Mouse (Mus musculus): ENCODE measurements around the gene Nfatc4. TPM values are rescaled to one million over a fixed set of nuclear protein-coding genes. Genes with fewer than 3 reads are reported as not detected.

Gene Nfatc4
- polyA plus RNA-seq, 1 experiment = 0.99 TPM

- H3K4me3 ChIP-seq (ENCODE audit: insufficient read depth, low read length) = no peak overlapping the region
- H3K27ac ChIP-seq (ENCODE audit: insufficient read depth, low read depth, low read length) = no peak overlapping the region
- TF ChIP-seq CTCF (IDR thresholded peaks at IDR 0.05; ENCODE audit: low read depth, low read length) (no peak), POLR2A (IDR thresholded peaks at IDR 0.05; ENCODE audit: borderline replicate concordance, low read depth, low read length) (no peak)
- 0 out of 2 replicates have a peak, but pooled peaks cover 5% of the 10 kb centered on the region for H3K4me1 ChIP-seq (ENCODE audit: control insufficient read depth, insufficient read depth, low read length)
Observed at GRCm38 (mm10) chr14:55783171-55783957, 39.6 kb upstream of the Nfatc4 start.

GRCm38 (mm10) chr14:55783958-55784235, 39.0 kb upstream of the Nfatc4 start, which contains the start of gene Adcy4:
Adcy4 (minus strand) TSS chr14:55784095.
- Histone ChIP-seq H3K27ac (ENCODE audit: insufficient read depth, low read depth, low read length) (no peak within 1 kb of the TSS), H3K4me1 (ENCODE audit: control insufficient read depth, insufficient read depth, low read length) (peaks cover 6% of the 10 kb centered on the region; the same call in 1 of the 2 replicates), H3K4me3 (ENCODE audit: insufficient read depth, low read length) (no peak within 1 kb of the TSS)
- TF ChIP-seq POLR2A (IDR thresholded peaks at IDR 0.05; ENCODE audit: borderline replicate concordance, low read depth, low read length) (no peak), CTCF (IDR thresholded peaks at IDR 0.05; ENCODE audit: low read depth, low read length) (no peak)

GRCm38 (mm10) chr14:55785195-55785594, 37.7 kb upstream of the Nfatc4 start:
- Histone ChIP-seq H3K4me1 (ENCODE audit: control insufficient read depth, insufficient read depth, low read length) (peaks cover 7% of the 10 kb centered on the region; the same call in 1 of the 2 replicates), H3K4me3 (ENCODE audit: insufficient read depth, low read length) (no peak overlapping the region), H3K27ac (ENCODE audit: insufficient read depth, low read depth, low read length) (no peak overlapping the region)
- TF ChIP-seq POLR2A (IDR thresholded peaks at IDR 0.05; ENCODE audit: borderline replicate concordance, low read depth, low read length) (no peak), CTCF (IDR thresholded peaks at IDR 0.05; ENCODE audit: low read depth, low read length) (no peak)

GRCm38 (mm10) chr14:55787731-55788130, 35.2 kb upstream of the Nfatc4 start:
- H3K4me3 ChIP-seq (ENCODE audit: insufficient read depth, low read length) = peak overlapping the region; percentile 66
- no peak for TF ChIP-seq CTCF (IDR thresholded peaks at IDR 0.05; ENCODE audit: low read depth, low read length)
- TF ChIP-seq POLR2A (IDR thresholded peaks at IDR 0.05; ENCODE audit: borderline replicate concordance, low read depth, low read length) = no peak

GRCm38 (mm10) chr14:55788256-55789050, 34.5 kb upstream of the Nfatc4 start, which contains the start of gene Ripk3:
Ripk3 (minus strand) TSS chr14:55788865.
- TF ChIP-seq POLR2A (IDR thresholded peaks at IDR 0.05; ENCODE audit: borderline replicate concordance, low read depth, low read length) (no peak), CTCF (IDR thresholded peaks at IDR 0.05; ENCODE audit: low read depth, low read length) (no peak)
- H3K4me3 ChIP-seq (ENCODE audit: insufficient read depth, low read length) = peak within 1 kb of the TSS; percentile 66
- H3K4me1 ChIP-seq (ENCODE audit: control insufficient read depth, insufficient read depth, low read length) = peaks cover 12% of the 10 kb centered on the region
- no peak within 1 kb of the TSS for H3K27ac ChIP-seq (ENCODE audit: insufficient read depth, low read depth, low read length)

More at GRCm38 (mm10) chr14:55787731-55788130, 35.2 kb upstream of the Nfatc4 start:
- H3K27ac ChIP-seq (ENCODE audit: insufficient read depth, low read depth, low read length) = no peak overlapping the region
- H3K4me1 ChIP-seq (ENCODE audit: control insufficient read depth, insufficient read depth, low read length) = peaks cover 7% of the 10 kb centered on the region; the same call in 1 of the 2 replicates

GRCm38 (mm10) chr14:55793461-55793860, 29.5 kb upstream of the Nfatc4 start:
- Histone ChIP-seq H3K27ac (ENCODE audit: insufficient read depth, low read depth, low read length) (peak overlapping the region; percentile 31; the same call in 1 of the 2 replicates), H3K4me1 (ENCODE audit: control insufficient read depth, insufficient read depth, low read length) (peaks cover 26% of the 10 kb centered on the region), H3K4me3 (ENCODE audit: insufficient read depth, low read length) (no peak overlapping the region)
- TF ChIP-seq CTCF (IDR thresholded peaks at IDR 0.05; ENCODE audit: low read depth, low read length) = no peak
- no peak for TF ChIP-seq POLR2A (IDR thresholded peaks at IDR 0.05; ENCODE audit: borderline replicate concordance, low read depth, low read length)

- TF ChIP-seq CTCF (IDR thresholded peaks at IDR 0.05; ENCODE audit: low read depth, low read length) (no peak), POLR2A (IDR thresholded peaks at IDR 0.05; ENCODE audit: borderline replicate concordance, low read depth, low read length) (no peak)
- peaks cover 23% of the 10 kb centered on the region for H3K4me1 ChIP-seq (ENCODE audit: control insufficient read depth, insufficient read depth, low read length)
- H3K4me3 ChIP-seq (ENCODE audit: insufficient read depth, low read length) = no peak overlapping the region
- peak overlapping the region; percentile 31; the same call in 1 of the 2 replicates for H3K27ac ChIP-seq (ENCODE audit: insufficient read depth, low read depth, low read length)
Observed at GRCm38 (mm10) chr14:55793946-55794345, 29.0 kb upstream of the Nfatc4 start.

- peaks cover 23% of the 10 kb centered on the region for H3K4me1 ChIP-seq (ENCODE audit: control insufficient read depth, insufficient read depth, low read length)
- TF ChIP-seq CTCF (IDR thresholded peaks at IDR 0.05; ENCODE audit: low read depth, low read length) = no peak
- no peak for TF ChIP-seq POLR2A (IDR thresholded peaks at IDR 0.05; ENCODE audit: borderline replicate concordance, low read depth, low read length)
- no peak overlapping the region for H3K4me3 ChIP-seq (ENCODE audit: insufficient read depth, low read length)
- H3K27ac ChIP-seq (ENCODE audit: insufficient read depth, low read depth, low read length) = no peak overlapping the region
Observed at GRCm38 (mm10) chr14:55795380-55796163, 27.4 kb upstream of the Nfatc4 start.

GRCm38 (mm10) chr14:55814885-55815284, 8.1 kb upstream of the Nfatc4 start:
- no peak overlapping the region for H3K27ac ChIP-seq (ENCODE audit: insufficient read depth, low read depth, low read length)
- peak overlapping the region; percentile 11; the same call in 1 of the 2 replicates for H3K4me3 ChIP-seq (ENCODE audit: insufficient read depth, low read length)
- no peak for TF ChIP-seq CTCF (IDR thresholded peaks at IDR 0.05; ENCODE audit: low read depth, low read length)
- TF ChIP-seq POLR2A (IDR thresholded peaks at IDR 0.05; ENCODE audit: borderline replicate concordance, low read depth, low read length) = no peak
- H3K4me1 ChIP-seq (ENCODE audit: control insufficient read depth, insufficient read depth, low read length) = peaks cover 3% of the 10 kb centered on the region; the same call in 1 of the 2 replicates

Measured in bone marrow macrophage, adult 2 months (primary cell).